Mouse (Mus musculus) intestine, postnatal 0 days (tissue): ENCODE data around the gene Clec12b. TPM values are rescaled to one million over a fixed set of nuclear protein-coding genes. Genes with fewer than 3 reads are reported as not detected.
"Not testable (repeated sequence)": the region's sequence is repeated elsewhere in the genome, so short reads cannot be mapped to it uniquely, and the experiment has no call there.

Experiments
- ATAC-seq: fragments of 200-750 bp; cut with Nextera tagmentation; 2 replicates; pipeline ENCODE4 v1.8.0; 2017; ENCODE audit warnings: mild to moderate bottlenecking, moderate TSS enrichment, moderate library complexity
- H3K27ac ChIP-seq: fragments of 300-500 bp; sonication (generic); 2 replicates; pipeline ENCODE4 v1.5.1; 2014; ENCODE audit warnings: mild to moderate bottlenecking, low read depth, low read length, moderate library complexity
- H3K27me3 ChIP-seq: fragments of 300-500 bp; sonication (generic); replicated peaks from 2 replicates; pipeline ENCODE4 v1.6.1; 2014; ENCODE audit warnings: low read length, mixed read lengths; ENCODE audit not compliant: control insufficient read depth, insufficient read depth
- H3K36me3 ChIP-seq: fragments of 300-500 bp; sonication (generic); 2 replicates; pipeline ENCODE4 v1.6.1; 2014; ENCODE audit warnings: mild to moderate bottlenecking, moderate library complexity; ENCODE audit not compliant: control insufficient read depth, insufficient read depth
- H3K4me1 ChIP-seq: fragments of 300-500 bp; sonication (generic); replicated peaks from 2 replicates; pipeline ENCODE4 v1.6.1; 2014; ENCODE audit warnings: antibody characterized with exemption, low read length, mixed read lengths; ENCODE audit not compliant: control insufficient read depth, insufficient read depth
- H3K4me2 ChIP-seq: fragments of 300-500 bp; sonication (generic); replicated peaks from 2 replicates; pipeline ENCODE4 v1.6.1; 2014; ENCODE audit warnings: low read depth, mild to moderate bottlenecking, moderate library complexity
- H3K4me3 ChIP-seq: fragments of 300-500 bp; sonication (generic); 2 replicates; pipeline ENCODE4 v1.5.1; 2014; ENCODE audit warnings: low read depth, low read length
- H3K9ac ChIP-seq: fragments of 300-500 bp; sonication (generic); 2 replicates; pipeline ENCODE4 v1.6.1; 2014; ENCODE audit warnings: mild to moderate bottlenecking, low read depth, low read length
- H3K9me3 ChIP-seq: fragments of 300-500 bp; sonication (generic); 2 replicates; pipeline ENCODE4 v1.6.1; 2016; ENCODE audit warnings: mixed run types; ENCODE audit not compliant: control insufficient read depth
- CTCF ChIP-seq: sonication (generic); IDR thresholded peaks from 2 replicates; pipeline ENCODE4 v1.5.1; 2016; ENCODE audit warnings: low read depth, mild to moderate bottlenecking, control low read depth, antibody characterized with exemption, moderate library complexity
- WGBS: fragments of 180-500 bp; shearing (Covaris S2); extraction: QIAGEN DNeasy Blood & Tissue Kit; methylation state at CpG from one replicate; pipeline ENCODE4 v1.1.7; 2014; 5-methylcytosine and 5-hydroxymethylcytosine counted together
- polyA plus RNA-seq: library from polyadenylated mRNA; unstranded; fragments of >200 nt; fragmentation: Nextera tagmentation; extraction: Ambion mirVana; gene quantifications from 2 replicates; pipeline ENCODE4 v1.2.1, GENCODE M21; 2015

Clec12b gene
- polyA plus RNA-seq, 1 experiment from 2014 or later: 0.14 TPM

GRCm38 (mm10) chr6:129349524-129350352 is 35.9 kb downstream of the Clec12b start:
- Histone ChIP-seq H3K4me2 (no peak overlapping the region), H3K27me3 (no peaks in the 10 kb centered on the region), H3K4me1 (no peaks in the 10 kb centered on the region), H3K4me3 (no peak overlapping the region), H3K9me3 (peaks cover 11% of the 10 kb centered on the region; the same call in 1 of the 2 replicates), H3K9ac (no peak overlapping the region), H3K27ac (no peak overlapping the region), H3K36me3 (no peaks in the 10 kb centered on the region)
- ATAC-seq: peak; percentile 60; the same call in 1 of the 2 replicates
- no peak for TF ChIP-seq CTCF
- WGBS: 38% methylated on average over 4 of the region's 4 CpGs

GRCm38 (mm10) chr6:129344408-129344807 is 41.3 kb downstream of the Clec12b start:
- ATAC-seq: no peak
- Histone ChIP-seq H3K4me2 (no peak overlapping the region), H3K9ac (no peak overlapping the region), H3K27ac (no peak overlapping the region), H3K4me3 (no peak overlapping the region), H3K27me3 (no peaks in the 10 kb centered on the region), H3K9me3 (peaks cover 11% of the 10 kb centered on the region; the same call in 1 of the 2 replicates), H3K36me3 (no peaks in the 10 kb centered on the region), H3K4me1 (no peaks in the 10 kb centered on the region)
- no peak for TF ChIP-seq CTCF
- WGBS: 72% methylated on average over 3 of the region's 3 CpGs

GRCm38 (mm10) chr6:129342391-129342790 is 43.3 kb downstream of the Clec12b start, which contains the start of gene Clec12a:
Gene Clec12a (plus strand): TSS chr6:129342691.
- H3K27ac ChIP-seq, H3K36me3 ChIP-seq, H3K27me3 ChIP-seq, H3K9ac ChIP-seq, H3K9me3 ChIP-seq, H3K4me2 ChIP-seq, H3K4me1 ChIP-seq, ATAC-seq, H3K4me3 ChIP-seq: not testable (repeated sequence)
- 75% methylated on average over 4 of the region's 4 CpGs for WGBS

GRCm38 (mm10) chr6:129337751-129338150 is 47.9 kb downstream of the Clec12b start:
- H3K27me3 ChIP-seq: no peaks in the 10 kb centered on the region
- H3K4me3 ChIP-seq: no peak overlapping the region
- WGBS: 68% methylated on average over 1 of the region's 1 CpGs
- TF ChIP-seq CTCF: no peak
- no peak overlapping the region for H3K9ac ChIP-seq
- H3K4me2 ChIP-seq: no peak overlapping the region
- H3K27ac ChIP-seq: no peak overlapping the region
- ATAC-seq: no peak
- no peaks in the 10 kb centered on the region for H3K4me1 ChIP-seq
- H3K36me3 ChIP-seq: no peaks in the 10 kb centered on the region
- no peaks in the 10 kb centered on the region for H3K9me3 ChIP-seq

GRCm38 (mm10) chr6:129333674-129334078 is 52.0 kb downstream of the Clec12b start:
- TF ChIP-seq CTCF: peak; percentile 88

GRCm38 (mm10) chr6:129331610-129332009 is 54.1 kb downstream of the Clec12b start, which contains the start of gene 4922502D21Rik:
Gene 4922502D21Rik (minus strand): TSS chr6:129331796.
- H3K9me3 ChIP-seq: no peaks in the 10 kb centered on the region
- H3K4me3 ChIP-seq: no peak within 1 kb of the TSS
- no peak within 1 kb of the TSS for H3K4me2 ChIP-seq
- H3K4me1 ChIP-seq: no peaks in the 10 kb centered on the region
- TF ChIP-seq CTCF: no peak
- no peak within 1 kb of the TSS for H3K9ac ChIP-seq
- H3K27ac ChIP-seq: no peak within 1 kb of the TSS
- no peak for ATAC-seq
- H3K27me3 ChIP-seq: no peaks in the 10 kb centered on the region
- WGBS: 50% methylated on average over 11 of the region's 11 CpGs
- H3K36me3 ChIP-seq: no peaks in the 10 kb centered on the region

More at GRCm38 (mm10) chr6:129333674-129334078, 52.0 kb downstream of the Clec12b start:
- no peaks in the 10 kb centered on the region for H3K4me1 ChIP-seq
- no peaks in the 10 kb centered on the region for H3K36me3 ChIP-seq
- no peaks in the 10 kb centered on the region for H3K9me3 ChIP-seq
- H3K4me3 ChIP-seq: no peak overlapping the region
- ATAC-seq: peak; percentile 79
- no peak overlapping the region for H3K27ac ChIP-seq
- H3K27me3 ChIP-seq: no peaks in the 10 kb centered on the region
- WGBS: 29% methylated on average over 11 of the region's 11 CpGs
- no peak overlapping the region for H3K4me2 ChIP-seq
- no peak overlapping the region for H3K9ac ChIP-seq
